Mouse (Mus musculus) liver, postnatal 0 days (tissue): ENCODE measurements at regions not wholly inside any gene's neighbourhood (a gene's known extent, or its start where the extent isn't known, plus 50 kb on each side); places are given as distances from the start of the nearest gene placed in this dataset.

Experiments
- CTCF ChIP-seq: sonication (generic); IDR thresholded peaks from 2 replicates; pipeline ENCODE4 v1.5.1; 2016; ENCODE audit warnings: antibody characterized with exemption, low read depth
- EP300 ChIP-seq: IDR thresholded peaks from 2 replicates; pipeline ENCODE4 v1.6.1; 2016; ENCODE audit warnings: antibody characterized with exemption, low read depth, mild to moderate bottlenecking

GRCm38 (mm10) chr2:30681642-30682041 is 86.8 kb downstream of the Cstad start:
- no peak for TF ChIP-seq CTCF
- TF ChIP-seq EP300 = no peak
